Mouse (Mus musculus) subcutaneous adipose tissue, adult 2 months (tissue): ENCODE measurements around the gene Ryr2. TPM values are rescaled to one million over a fixed set of nuclear protein-coding genes. Genes with fewer than 3 reads are reported as not detected.

Experiments
- polyA plus RNA-seq: library from polyadenylated mRNA; depleted of rRNA; stranded (reverse); fragments of >200 nt; gene quantifications from 2 replicates; pipeline ENCODE4 v1.2.3, GENCODE M21; 2012; ENCODE audit warnings: low replicate concordance; rRNA removed

The Ryr2 gene
- polyA plus RNA-seq, result 0.20 and 0.50 TPM in 2 replicates

GRCm38 (mm10) chr13:12106662-12107632 is at the start of gene Ryr2:
Gene Ryr2 (minus strand): TSS chr13:12106945.

Other genes starting within 250 kb of the Ryr2 start
- gene Mtr, start 151.2 kb upstream of the Ryr2 start, polyA plus RNA-seq, result 6.5 and 11.7 TPM in 2 replicates
- gene Actn2, start 233.8 kb upstream of the Ryr2 start, polyA plus RNA-seq, result 1.8 TPM in 1 of 2 replicates, not detected in the other